Mouse (Mus musculus): ENCODE data around the gene Usf2. TPM values are rescaled to one million over a fixed set of nuclear protein-coding genes. Genes with fewer than 3 reads are reported as not detected.
A peak's percentile ranks its signal among the peaks of the same experiment; 100 is the strongest.

Gene Usf2
- total and polyA plus RNA-seq, 3 experiments: 103 to 135 (median 110) TPM

DNA sequence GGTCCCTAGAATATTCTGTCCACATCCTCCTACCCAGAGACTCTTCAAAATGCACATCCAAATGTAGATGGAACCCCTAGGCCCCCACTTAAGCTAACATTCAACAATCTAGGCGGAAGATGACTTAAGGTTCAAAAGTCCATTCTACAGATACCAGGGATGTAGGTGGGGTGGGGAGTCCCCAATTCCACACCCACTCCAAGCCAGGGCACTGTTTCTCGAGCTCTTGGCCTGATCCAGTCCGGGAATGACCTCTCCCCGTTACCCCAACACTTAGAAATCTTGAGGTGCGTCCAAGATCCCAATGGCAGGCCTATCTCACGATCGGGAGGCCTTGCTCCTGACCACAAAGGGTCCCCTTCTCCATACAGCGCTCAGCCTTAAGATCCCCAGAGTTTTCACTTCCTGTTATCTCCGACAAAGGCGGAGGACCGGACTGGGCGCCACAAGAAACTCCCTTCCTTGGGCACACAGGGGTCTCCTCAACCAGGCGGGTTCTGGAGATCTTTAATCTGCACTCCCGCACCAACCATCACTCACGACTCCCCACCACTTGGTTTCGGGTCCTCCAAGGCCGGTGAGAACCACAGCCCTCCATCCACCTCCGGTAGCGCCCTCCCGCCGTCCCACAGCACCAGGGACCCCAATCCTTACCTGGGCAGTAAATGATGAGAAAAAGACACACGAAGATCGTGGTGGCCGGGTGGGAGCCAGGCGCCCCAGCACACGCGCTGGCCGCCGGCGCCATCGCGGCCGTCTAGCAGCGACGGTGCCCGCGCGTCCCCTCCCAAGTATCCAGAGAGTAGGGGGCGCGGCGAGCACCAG is 16.0 kb upstream of the Usf2 start:
- H3K27ac ChIP-seq: no peak overlapping the region; the same call in 1 of the 2 replicates
- TF ChIP-seq CTCF (IDR thresholded peaks at IDR 0.05): no peak
- TF ChIP-seq POLR2A (IDR thresholded peaks at IDR 0.05; ENCODE audit: insufficient read depth, low read depth, low read length): no peak
- TF ChIP-seq EP300 (IDR thresholded peaks at IDR 0.05; ENCODE audit: insufficient read depth, low read depth, low read length): no peak
- no peak overlapping the region for H3K9ac ChIP-seq (ENCODE audit: low read depth, low read length)
- peak overlapping the region; percentile 40; the same call in 1 of the 2 replicates for H3K4me3 ChIP-seq
- H3K36me3 ChIP-seq (ENCODE audit: control insufficient read depth, insufficient read depth, low read length): no peaks in the 10 kb centered on the region
- DNase-seq: peak in 1 of 2 experiments; percentile 28
- 16% methylated on average over 41 of the region's 41 CpGs for WGBS
- no peaks in the 10 kb centered on the region for H3K79me2 ChIP-seq (replicated peaks; ENCODE audit: control insufficient read depth, insufficient read depth, low read length)
- peaks cover 1% of the 10 kb centered on the region for H3K4me1 ChIP-seq (ENCODE audit: control insufficient read depth, insufficient read depth, low read length)
- peaks cover 2% of the 10 kb centered on the region; the same call in 1 of the 2 replicates for H3K27me3 ChIP-seq (ENCODE audit: control insufficient read depth, insufficient read depth, low read length)
- intact Hi-C loops (cut with DNase I): loop anchor here (5.0 kb wide), 1 partner anchor 80 kb away; the partner anchor contains the start of gene Fxyd7

DNA sequence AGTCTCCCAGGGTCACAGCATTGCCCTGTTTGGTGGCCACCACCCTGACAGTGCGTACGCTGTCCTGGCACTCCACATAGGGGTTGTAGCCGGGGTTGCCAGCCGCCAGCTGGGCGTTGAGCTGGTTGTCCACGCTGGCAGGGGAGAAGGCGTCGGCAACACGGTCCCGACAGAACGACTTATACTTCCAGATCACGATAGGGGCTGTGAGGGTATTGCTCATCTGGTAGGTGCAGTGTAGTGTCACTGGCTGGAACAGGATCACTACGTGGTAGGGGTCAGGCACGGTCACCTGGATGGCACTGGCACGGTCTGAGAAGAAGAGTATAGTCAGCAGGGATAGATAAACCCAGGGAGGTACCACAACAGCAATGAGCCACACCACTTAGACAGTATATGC is 15.3 kb upstream of the Usf2 start:
- Histone ChIP-seq H3K79me2 (replicated peaks; ENCODE audit: control insufficient read depth, insufficient read depth, low read length) (no peaks in the 10 kb centered on the region), H3K27ac (no peak overlapping the region), H3K27me3 (ENCODE audit: control insufficient read depth, insufficient read depth, low read length) (peaks cover 2% of the 10 kb centered on the region; the same call in 1 of the 2 replicates), H3K4me3 (no peak overlapping the region), H3K4me1 (ENCODE audit: control insufficient read depth, insufficient read depth, low read length) (peaks cover 1% of the 10 kb centered on the region), H3K9ac (ENCODE audit: low read depth, low read length) (no peak overlapping the region), H3K36me3 (ENCODE audit: control insufficient read depth, insufficient read depth, low read length) (no peaks in the 10 kb centered on the region)
- intact Hi-C loops (cut with DNase I): loop anchor here (5.0 kb wide), 1 partner anchor 80 kb away; the partner anchor contains the start of gene Fxyd7
- no peak for TF ChIP-seq CTCF (IDR thresholded peaks at IDR 0.05)
- no peak for TF ChIP-seq POLR2A (IDR thresholded peaks at IDR 0.05; ENCODE audit: insufficient read depth, low read depth, low read length)
- TF ChIP-seq EP300 (IDR thresholded peaks at IDR 0.05; ENCODE audit: insufficient read depth, low read depth, low read length): no peak
- WGBS: 91% methylated on average over 15 of the region's 15 CpGs
- no peak for DNase-seq

DNA sequence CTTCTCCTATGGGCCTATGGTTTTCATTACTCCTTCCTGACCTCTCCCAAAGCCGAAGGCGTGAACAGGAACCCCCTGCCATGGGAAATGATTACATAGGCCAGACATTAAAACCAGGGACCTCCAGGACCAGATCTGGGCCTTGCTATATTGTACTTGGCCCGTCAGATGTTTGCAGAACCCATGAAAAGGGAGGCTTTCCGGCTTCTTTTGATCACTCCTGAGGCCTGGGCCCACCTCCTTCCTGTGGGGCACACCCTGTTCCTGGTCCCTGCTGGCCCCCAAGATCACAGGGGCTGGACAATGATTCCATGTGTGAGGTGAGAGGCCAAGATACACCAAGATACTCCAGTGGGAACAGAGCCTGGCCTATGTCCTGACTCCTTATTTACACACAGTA is 12.6 kb upstream of the Usf2 start:
- Histone ChIP-seq H3K4me1 (ENCODE audit: control insufficient read depth, insufficient read depth, low read length) (peaks cover 1% of the 10 kb centered on the region), H3K36me3 (ENCODE audit: control insufficient read depth, insufficient read depth, low read length) (no peaks in the 10 kb centered on the region), H3K9ac (ENCODE audit: low read depth, low read length) (no peak overlapping the region), H3K27ac (no peak overlapping the region), H3K79me2 (replicated peaks; ENCODE audit: control insufficient read depth, insufficient read depth, low read length) (no peaks in the 10 kb centered on the region), H3K4me3 (no peak overlapping the region), H3K27me3 (ENCODE audit: control insufficient read depth, insufficient read depth, low read length) (peaks cover 2% of the 10 kb centered on the region; the same call in 1 of the 2 replicates)
- peak in 1 of 2 experiments; percentile 43 for DNase-seq
- TF ChIP-seq EP300 (IDR thresholded peaks at IDR 0.05; ENCODE audit: insufficient read depth, low read depth, low read length) (no peak), POLR2A (IDR thresholded peaks at IDR 0.05; ENCODE audit: insufficient read depth, low read depth, low read length) (no peak), CTCF (IDR thresholded peaks at IDR 0.05) (no peak)
- 47% methylated on average over 4 of the region's 4 CpGs for WGBS
- intact Hi-C loops (cut with DNase I): no loop called here

DNA sequence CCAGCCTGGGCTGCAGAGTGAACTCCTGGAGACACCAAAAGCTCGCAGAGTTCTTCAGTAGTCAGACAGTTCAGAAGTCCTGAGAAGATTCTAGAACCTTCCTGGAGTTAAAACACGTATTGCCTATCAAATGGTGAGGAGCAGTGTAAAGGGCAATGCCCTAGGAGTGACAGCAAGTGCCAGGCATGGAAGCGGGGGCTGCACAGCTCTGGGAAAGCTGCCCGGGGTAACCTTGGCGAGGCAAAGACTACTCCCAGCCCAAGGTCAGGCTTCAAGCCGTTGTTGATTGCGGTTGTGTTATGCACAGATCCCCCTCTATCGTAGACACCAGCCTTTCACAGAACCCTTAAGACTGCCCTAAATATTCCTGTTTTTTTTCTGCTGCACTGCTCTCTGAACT is 12.0 kb upstream of the Usf2 start:
- WGBS: 71% methylated on average over 8 of the region's 8 CpGs
- Histone ChIP-seq H3K4me1 (ENCODE audit: control insufficient read depth, insufficient read depth, low read length) (no peaks in the 10 kb centered on the region; the same call in 1 of the 2 replicates), H3K4me3 (no peak overlapping the region), H3K36me3 (ENCODE audit: control insufficient read depth, insufficient read depth, low read length) (no peaks in the 10 kb centered on the region), H3K27me3 (ENCODE audit: control insufficient read depth, insufficient read depth, low read length) (peaks cover 2% of the 10 kb centered on the region; the same call in 1 of the 2 replicates), H3K9ac (ENCODE audit: low read depth, low read length) (no peak overlapping the region), H3K27ac (no peak overlapping the region), H3K79me2 (replicated peaks; ENCODE audit: control insufficient read depth, insufficient read depth, low read length) (no peaks in the 10 kb centered on the region)
- TF ChIP-seq EP300 (IDR thresholded peaks at IDR 0.05; ENCODE audit: insufficient read depth, low read depth, low read length): no peak
- no peak for TF ChIP-seq CTCF (IDR thresholded peaks at IDR 0.05)
- no peak for TF ChIP-seq POLR2A (IDR thresholded peaks at IDR 0.05; ENCODE audit: insufficient read depth, low read depth, low read length)
- intact Hi-C loops (cut with DNase I): no loop called here
- DNase-seq: no peak

DNA sequence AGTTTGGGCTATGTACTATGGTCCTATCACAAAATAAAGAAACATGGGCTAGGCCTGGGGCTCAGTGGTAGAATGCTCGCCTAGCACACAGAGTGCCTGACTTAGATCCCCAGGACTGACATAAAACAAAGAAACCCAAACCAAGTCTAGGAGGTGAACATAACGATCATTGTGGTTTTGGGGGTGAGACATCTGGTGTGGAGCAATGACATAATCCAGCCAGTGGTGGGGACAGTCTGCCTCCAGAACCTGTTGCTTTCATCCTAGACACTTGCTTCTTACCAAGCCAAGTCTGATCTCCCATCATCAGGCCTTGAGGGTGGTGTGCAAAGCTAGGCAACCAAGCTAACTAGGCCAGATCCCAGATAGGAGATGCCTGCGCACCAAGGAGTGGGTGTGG is 10.1 kb upstream of the Usf2 start:
- H3K79me2 ChIP-seq (replicated peaks; ENCODE audit: control insufficient read depth, insufficient read depth, low read length): no peaks in the 10 kb centered on the region
- intact Hi-C loops (cut with DNase I): no loop called here
- no peak overlapping the region for H3K9ac ChIP-seq (ENCODE audit: low read depth, low read length)
- H3K36me3 ChIP-seq (ENCODE audit: control insufficient read depth, insufficient read depth, low read length): no peaks in the 10 kb centered on the region
- WGBS: 83% methylated on average over 3 of the region's 3 CpGs
- H3K4me3 ChIP-seq: no peak overlapping the region
- TF ChIP-seq CTCF (IDR thresholded peaks at IDR 0.05) (no peak), EP300 (IDR thresholded peaks at IDR 0.05; ENCODE audit: insufficient read depth, low read depth, low read length) (no peak), POLR2A (IDR thresholded peaks at IDR 0.05; ENCODE audit: insufficient read depth, low read depth, low read length) (no peak)
- no peaks in the 10 kb centered on the region for H3K27me3 ChIP-seq (ENCODE audit: control insufficient read depth, insufficient read depth, low read length)
- DNase-seq: no peak
- H3K4me1 ChIP-seq (ENCODE audit: control insufficient read depth, insufficient read depth, low read length): no peaks in the 10 kb centered on the region; the same call in 1 of the 2 replicates
- H3K27ac ChIP-seq: no peak overlapping the region

DNA sequence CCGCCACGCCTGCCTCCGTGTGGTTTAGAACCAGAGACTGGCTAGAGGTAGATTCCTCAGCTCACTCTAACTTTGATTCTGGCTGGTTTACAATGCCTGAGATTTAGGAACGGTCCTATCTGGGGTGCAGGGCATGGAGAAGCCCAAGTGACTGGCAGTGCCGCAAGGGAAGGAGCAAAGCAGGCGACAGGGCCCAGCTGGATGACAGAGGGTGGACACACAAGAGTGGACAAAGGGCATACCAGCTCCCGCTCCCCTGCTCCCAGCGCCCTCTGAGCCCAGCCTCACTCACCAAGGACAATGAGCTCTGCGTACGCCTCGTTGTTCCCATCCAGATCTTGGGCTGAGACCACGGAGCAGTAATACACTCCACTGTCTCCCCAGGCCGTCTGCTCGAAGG is 9.1 kb upstream of the Usf2 start:
- 86% methylated on average over 14 of the region's 14 CpGs for WGBS
- intact Hi-C loops (cut with DNase I): no loop called here
- no peaks in the 10 kb centered on the region for H3K36me3 ChIP-seq (ENCODE audit: control insufficient read depth, insufficient read depth, low read length)
- no peak overlapping the region for H3K9ac ChIP-seq (ENCODE audit: low read depth, low read length)
- no peak for DNase-seq
- no peak overlapping the region for H3K4me3 ChIP-seq
- no peaks in the 10 kb centered on the region for H3K79me2 ChIP-seq (replicated peaks; ENCODE audit: control insufficient read depth, insufficient read depth, low read length)
- no peaks in the 10 kb centered on the region; the same call in 1 of the 2 replicates for H3K4me1 ChIP-seq (ENCODE audit: control insufficient read depth, insufficient read depth, low read length)
- H3K27ac ChIP-seq: no peak overlapping the region
- H3K27me3 ChIP-seq (ENCODE audit: control insufficient read depth, insufficient read depth, low read length): no peaks in the 10 kb centered on the region
- TF ChIP-seq EP300 (IDR thresholded peaks at IDR 0.05; ENCODE audit: insufficient read depth, low read depth, low read length): no peak
- no peak for TF ChIP-seq POLR2A (IDR thresholded peaks at IDR 0.05; ENCODE audit: insufficient read depth, low read depth, low read length)
